Mouse (Mus musculus): ENCODE measurements around the gene Foxe1.

Foxe1 gene

DNA sequence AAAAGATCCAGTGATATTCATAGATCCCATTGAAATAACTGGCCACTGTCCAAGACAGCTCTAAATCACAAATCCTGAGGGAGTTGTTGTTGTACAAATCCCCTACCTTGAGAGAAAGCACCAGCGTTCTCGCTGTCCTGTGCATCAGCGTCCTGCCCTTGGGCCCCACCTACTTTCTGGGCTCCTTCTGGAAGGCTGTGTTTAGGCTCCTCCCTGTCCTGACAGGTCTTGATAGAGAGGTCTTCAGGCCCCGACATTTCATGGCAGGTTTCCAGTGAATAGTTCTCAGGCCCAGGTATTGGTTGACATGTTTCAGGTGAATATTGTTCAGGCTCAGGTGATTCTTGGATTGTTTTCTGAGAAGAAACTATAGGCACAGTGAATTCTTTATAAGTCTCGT lies 52.3 kb downstream of the Foxe1 start:
- DNase-seq (ENCODE audit: extremely low spot score, low read depth, low spot score), result no peak

Data from hindlimb bud, embryonic 11.5 days (tissue).